Mouse (Mus musculus) retina, adult 2 months (tissue): ENCODE data around the gene Parl.
A peak's percentile ranks its signal among the peaks of the same experiment; 100 is the strongest.

Source experiments
- DNase-seq: peaks from one replicate; pipeline ENCODE4 v3.0.0-alpha.2; 2012; ENCODE audit warnings: low read depth, low spot score

Parl gene

GRCm38 (mm10) chr16:20301770-20302649 lies at the start of gene Parl:
Parl (minus strand) TSS chr16:20302387.
- peak; percentile 91 for DNase-seq

GRCm38 (mm10) chr16:20345464-20345863 lies 43.3 kb upstream of the Parl start:
- DNase-seq = no peak

- no peak for DNase-seq
Measured at GRCm38 (mm10) chr16:20338616-20339015, 36.4 kb upstream of the Parl start.

GRCm38 (mm10) chr16:20334918-20335317 lies 32.7 kb upstream of the Parl start:
- no peak for DNase-seq

- DNase-seq = no peak
Measured at GRCm38 (mm10) chr16:20328306-20328705, 26.1 kb upstream of the Parl start.

GRCm38 (mm10) chr16:20325286-20325685 lies 23.1 kb upstream of the Parl start, which contains the start of gene Cyp2ab1:
Cyp2ab1 (minus strand) TSS chr16:20325404.
- no peak for DNase-seq

GRCm38 (mm10) chr16:20323907-20324306 lies 21.7 kb upstream of the Parl start:
- no peak for DNase-seq

- no peak for DNase-seq
Measured at GRCm38 (mm10) chr16:20322274-20322673, 20.1 kb upstream of the Parl start.

GRCm38 (mm10) chr16:20316770-20317169 lies 14.6 kb upstream of the Parl start:
- DNase-seq = no peak

- DNase-seq = no peak
Measured at GRCm38 (mm10) chr16:20315266-20315665, 13.1 kb upstream of the Parl start.

GRCm38 (mm10) chr16:20312272-20312671 lies 10.1 kb upstream of the Parl start:
- DNase-seq = no peak

- no peak for DNase-seq
Measured at GRCm38 (mm10) chr16:20300076-20300475, 2.1 kb downstream of the Parl start.

- no peak for DNase-seq
Measured at GRCm38 (mm10) chr16:20280238-20280637, 21.9 kb downstream of the Parl start.

- DNase-seq = no peak
Measured at GRCm38 (mm10) chr16:20279395-20279794, 22.8 kb downstream of the Parl start.

- DNase-seq = no peak
Measured at GRCm38 (mm10) chr16:20272994-20273393, 29.2 kb downstream of the Parl start.

- DNase-seq = no peak
Measured at GRCm38 (mm10) chr16:20271339-20271738, 30.8 kb downstream of the Parl start.

GRCm38 (mm10) chr16:20265089-20265488 lies 37.1 kb downstream of the Parl start:
- DNase-seq = no peak

- DNase-seq = no peak
Measured at GRCm38 (mm10) chr16:20257926-20258325, 44.3 kb downstream of the Parl start.

GRCm38 (mm10) chr16:20248442-20249174 lies 53.6 kb downstream of the Parl start:
- no peak for DNase-seq

GRCm38 (mm10) chr16:20247103-20247502 lies 55.1 kb downstream of the Parl start:
- no peak for DNase-seq

- DNase-seq = peak; percentile 25
Measured at GRCm38 (mm10) chr16:20240468-20241414, 61.4 kb downstream of the Parl start, which contains the start of gene Map6d1. Map6d1 (minus strand) TSS chr16:20241358.
